Mouse (Mus musculus) thymus, adult 2 months (tissue): ENCODE measurements around the gene Ptgfrn.

Experiments
- CTCF ChIP-seq: fragments of 200-500 bp; IDR thresholded peaks from 2 replicates; pipeline ENCODE4 v1.5.1; 2012; ENCODE audit warnings: mild to moderate bottlenecking, control low read depth, low read length, moderate library complexity, borderline replicate concordance; ENCODE audit not compliant: control insufficient read depth, poor library complexity, insufficient read depth; ENCODE audit errors: extremely low read depth
- POLR2A ChIP-seq: fragments of 200-500 bp; IDR thresholded peaks from 2 replicates; pipeline ENCODE4 v1.6.1; 2012; ENCODE audit warnings: mild to moderate bottlenecking, low read length, control low read depth, moderate library complexity; ENCODE audit not compliant: control insufficient read depth, poor library complexity, insufficient read depth; ENCODE audit errors: extremely low read depth

GRCm38 (mm10) chr3:101105486-101105885 lies 4.6 kb downstream of the Ptgfrn start:
- no peak for TF ChIP-seq CTCF
- no peak for TF ChIP-seq POLR2A
